Mouse (Mus musculus) adrenal gland, adult 8-10 months (tissue): ENCODE results near the gene Bsn. TPM values are rescaled to one million over a fixed set of nuclear protein-coding genes. Genes with fewer than 3 reads are reported as not detected.

Experiments used
- DNase-seq: peaks from one replicate; pipeline ENCODE4 v3.0.0; 2022
- total RNA-seq, 4 experiments: library from RNA; stranded (reverse); gene quantifications; 2 replicates each; pipeline ENCODE4 v1.2.4; 2022

Gene Bsn
- total RNA-seq, 4 experiments from 2014 or later: 3.7 to 6.8 (median 6.4) TPM

GRCm38 (mm10) chr9:108121170-108121969 is 68.8 kb downstream of the Bsn start:
- peak; percentile 85 for DNase-seq

GRCm38 (mm10) chr9:108120671-108121070 is 69.5 kb downstream of the Bsn start:
- no peak for DNase-seq

GRCm38 (mm10) chr9:108119891-108120411 is 70.2 kb downstream of the Bsn start:
- no peak for DNase-seq

GRCm38 (mm10) chr9:108117143-108117542 is 73.0 kb downstream of the Bsn start:
- peak; percentile 83 for DNase-seq

GRCm38 (mm10) chr9:108115290-108116077 is 74.7 kb downstream of the Bsn start:
- no peak for DNase-seq

GRCm38 (mm10) chr9:108112719-108113340 is 77.4 kb downstream of the Bsn start:
- no peak for DNase-seq

GRCm38 (mm10) chr9:108111593-108112121 is 78.5 kb downstream of the Bsn start:
- DNase-seq: no peak

GRCm38 (mm10) chr9:108111101-108111592 is 79.0 kb downstream of the Bsn start:
- no peak for DNase-seq

GRCm38 (mm10) chr9:108110160-108110559 is 80.0 kb downstream of the Bsn start:
- DNase-seq: no peak

- DNase-seq: no peak
These were observed 82.3 kb downstream of the Bsn start for GRCm38 (mm10) chr9:108107867-108108266.

GRCm38 (mm10) chr9:108106090-108106489 is 84.1 kb downstream of the Bsn start:
- DNase-seq: no peak

- DNase-seq: no peak
These were observed 84.7 kb downstream of the Bsn start for GRCm38 (mm10) chr9:108105549-108105863.

GRCm38 (mm10) chr9:108104766-108105548 is 85.2 kb downstream of the Bsn start:
- no peak for DNase-seq

- DNase-seq: no peak
These were observed 90.6 kb downstream of the Bsn start for GRCm38 (mm10) chr9:108099619-108100018.

GRCm38 (mm10) chr9:108095949-108096712 is 94.1 kb downstream of the Bsn start:
- no peak for DNase-seq

- DNase-seq: no peak
These were observed 94.7 kb downstream of the Bsn start for GRCm38 (mm10) chr9:108095518-108095917.

GRCm38 (mm10) chr9:108094998-108095411 is 95.2 kb downstream of the Bsn start:
- no peak for DNase-seq

- DNase-seq: peak; percentile 94
These were observed 95.8 kb downstream of the Bsn start, which contains the start of gene Apeh for GRCm38 (mm10) chr9:108094184-108094941. Gene Apeh, minus strand, starts transcription at chr9:108094606.

GRCm38 (mm10) chr9:108093586-108093985 is 96.6 kb downstream of the Bsn start:
- DNase-seq: no peak

- no peak for DNase-seq
These were observed 99.5 kb downstream of the Bsn start for GRCm38 (mm10) chr9:108090611-108091120.
